Mouse (Mus musculus) liver, embryonic 15.5 days (tissue): ENCODE measurements around the gene Olfr1065. TPM values are rescaled to one million over a fixed set of nuclear protein-coding genes. Genes with fewer than 3 reads are reported as not detected.
"Not testable (repeated sequence)": the region's sequence is repeated elsewhere in the genome, so short reads cannot be mapped to it uniquely, and the experiment has no call there.

Experiments used
- ATAC-seq: fragments of 200-750 bp; cut with Nextera tagmentation; 2 replicates; pipeline ENCODE4 v1.8.0; 2017; ENCODE audit warnings: moderate number of reproducible peaks, mild to moderate bottlenecking, moderate library complexity; ENCODE audit not compliant: insufficient read depth
- H3K27ac ChIP-seq: fragments of 300-500 bp; sonication (generic); replicated peaks from 2 replicates; pipeline ENCODE4 v1.5.1; 2015; ENCODE audit warnings: mild to moderate bottlenecking, inconsistent platforms
- H3K27me3 ChIP-seq: fragments of 300-500 bp; sonication (generic); 2 replicates; pipeline ENCODE4 v1.6.1; 2015; ENCODE audit warnings: mild to moderate bottlenecking, inconsistent platforms
- H3K36me3 ChIP-seq: fragments of 300-500 bp; sonication (generic); replicated peaks from 2 replicates; pipeline ENCODE4 v1.6.1; 2015; ENCODE audit warnings: moderate library complexity, mild to moderate bottlenecking, inconsistent platforms
- H3K4me1 ChIP-seq: fragments of 300-500 bp; sonication (generic); replicated peaks from 2 replicates; pipeline ENCODE4 v1.6.1; 2015; ENCODE audit warnings: inconsistent platforms
- H3K4me2 ChIP-seq: fragments of 300-500 bp; sonication (generic); 2 replicates; pipeline ENCODE4 v1.6.1; 2015; ENCODE audit warnings: moderate library complexity, mild to moderate bottlenecking, inconsistent platforms
- H3K4me3 ChIP-seq: fragments of 300-500 bp; sonication (generic); replicated peaks from 2 replicates; pipeline ENCODE4 v1.5.1; 2015; ENCODE audit warnings: mild to moderate bottlenecking, inconsistent platforms
- H3K9ac ChIP-seq: fragments of 300-500 bp; sonication (generic); 2 replicates; pipeline ENCODE4 v1.6.1; 2015; ENCODE audit warnings: moderate library complexity, mild to moderate bottlenecking, inconsistent platforms
- H3K9me3 ChIP-seq: fragments of 300-500 bp; sonication (generic); replicated peaks from 2 replicates; pipeline ENCODE4 v1.6.1; 2016; ENCODE audit warnings: inconsistent platforms
- WGBS: fragments of 180-500 bp; shearing (Covaris S2); methylation state at CpG from one replicate; pipeline ENCODE4 v1.1.7; 2015; ENCODE audit warnings: mixed read lengths; ENCODE audit not compliant: insufficient replicate concordance; 5-methylcytosine and 5-hydroxymethylcytosine counted together
- polyA plus RNA-seq: library from polyadenylated mRNA; unstranded; fragments of >200 nt; fragmentation: Nextera tagmentation; extraction: Ambion mirVana; gene quantifications from 2 replicates; pipeline ENCODE4 v1.2.1, GENCODE M21; 2015

Gene Olfr1065
- not detected in 2 replicates for polyA plus RNA-seq

DNA sequence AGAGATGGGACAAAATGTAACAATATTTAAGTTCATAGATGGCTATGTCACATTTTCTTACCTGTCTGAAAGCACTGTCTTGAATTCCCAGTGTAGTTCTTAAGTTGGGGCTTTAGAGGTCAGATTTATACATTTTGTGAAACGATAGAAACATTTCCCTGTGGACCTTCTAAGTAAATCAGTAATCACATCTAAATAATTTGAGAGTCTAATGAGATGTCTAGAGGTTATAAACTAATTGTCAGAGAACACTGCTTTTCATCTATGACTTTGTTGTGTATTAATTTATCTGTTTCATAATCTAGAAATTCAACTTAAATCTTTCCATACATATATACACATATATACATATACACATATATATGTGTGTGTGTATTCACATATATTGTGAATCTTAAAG lies at the start of gene Olfr1065:
Gene Olfr1065, minus strand, starts transcription at position 101 of the 400 bp plus-strand sequence.
- not testable (repeated sequence) for H3K9ac ChIP-seq, H3K4me3 ChIP-seq, H3K4me2 ChIP-seq, ATAC-seq, H3K4me1 ChIP-seq, H3K36me3 ChIP-seq, H3K27ac ChIP-seq, H3K9me3 ChIP-seq, H3K27me3 ChIP-seq
- WGBS = 50% methylated on average over 1 of the region's 1 CpGs

DNA sequence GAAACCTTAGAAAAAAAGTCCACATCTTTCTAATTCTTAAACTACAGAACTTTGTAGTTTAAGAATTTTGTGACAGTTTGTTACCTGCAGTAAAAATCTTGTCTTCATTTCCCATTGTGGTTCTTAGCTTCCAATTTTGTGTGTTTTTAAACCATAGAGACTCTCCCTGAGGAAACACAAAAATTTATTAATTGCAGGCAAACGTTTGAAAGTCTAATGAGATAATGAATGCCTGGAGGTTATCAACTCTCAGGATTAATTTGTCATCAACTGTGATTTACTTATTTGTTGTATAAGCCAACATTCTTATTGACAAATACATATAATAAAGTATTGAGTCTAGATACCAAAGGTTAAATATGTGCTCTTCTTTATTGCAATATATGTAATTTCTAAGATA lies 36.9 kb upstream of the Olfr1065 start, which contains the start of gene Olfr228:
Gene Olfr228, minus strand, starts transcription at position 101 of the 400 bp plus-strand sequence.
- no peak within 1 kb of the TSS for H3K27ac ChIP-seq
- no peaks in the 10 kb centered on the region for H3K36me3 ChIP-seq
- no peaks in the 10 kb centered on the region for H3K9me3 ChIP-seq
- 21% methylated on average over 1 of the region's 1 CpGs for WGBS
- no peak within 1 kb of the TSS for H3K4me3 ChIP-seq
- no peak for ATAC-seq
- H3K27me3 ChIP-seq = no peaks in the 10 kb centered on the region
- no peak within 1 kb of the TSS for H3K4me2 ChIP-seq
- no peaks in the 10 kb centered on the region for H3K4me1 ChIP-seq
- H3K9ac ChIP-seq = no peak within 1 kb of the TSS

DNA sequence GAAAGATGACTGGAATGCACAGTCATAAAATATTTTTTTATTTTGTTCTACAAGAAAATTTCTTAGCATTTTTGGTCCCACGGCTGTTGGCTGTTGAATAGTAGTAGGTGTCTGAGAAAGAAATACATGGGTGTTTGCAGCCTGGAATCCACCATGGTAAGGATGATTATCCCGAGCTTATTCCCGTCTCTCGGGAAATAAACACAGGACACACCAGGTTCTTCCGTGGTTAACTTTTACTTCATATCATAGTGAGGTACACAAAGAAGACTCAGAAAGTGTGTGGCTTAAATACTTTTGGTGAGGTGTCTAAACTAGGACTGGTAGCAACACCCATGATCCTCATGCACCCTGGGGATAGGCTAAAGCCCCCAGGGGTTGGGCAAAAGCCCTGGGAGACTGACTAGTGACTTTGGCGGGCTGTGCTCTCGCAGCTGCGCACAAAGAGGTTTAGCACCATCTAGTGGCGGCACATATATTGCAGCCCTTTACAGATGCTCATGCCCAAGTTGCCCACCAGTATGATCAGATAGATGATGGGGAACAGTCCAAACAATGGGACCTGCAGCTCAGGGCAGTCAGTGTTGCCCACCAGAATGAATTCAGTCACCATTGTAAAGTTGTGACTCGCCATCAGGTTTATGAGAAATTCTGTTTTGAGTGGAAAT lies 14.2 kb upstream of the Olfr1065 start:
- no peak for ATAC-seq
- H3K36me3 ChIP-seq = no peaks in the 10 kb centered on the region
- H3K27me3 ChIP-seq = no peaks in the 10 kb centered on the region
- WGBS = 24% methylated on average over 10 of the region's 10 CpGs
- no peak overlapping the region for H3K4me2 ChIP-seq
- H3K4me1 ChIP-seq = no peaks in the 10 kb centered on the region
- no peaks in the 10 kb centered on the region for H3K9me3 ChIP-seq
- no peak overlapping the region for H3K27ac ChIP-seq
- H3K9ac ChIP-seq = no peak overlapping the region
- no peak overlapping the region for H3K4me3 ChIP-seq

DNA sequence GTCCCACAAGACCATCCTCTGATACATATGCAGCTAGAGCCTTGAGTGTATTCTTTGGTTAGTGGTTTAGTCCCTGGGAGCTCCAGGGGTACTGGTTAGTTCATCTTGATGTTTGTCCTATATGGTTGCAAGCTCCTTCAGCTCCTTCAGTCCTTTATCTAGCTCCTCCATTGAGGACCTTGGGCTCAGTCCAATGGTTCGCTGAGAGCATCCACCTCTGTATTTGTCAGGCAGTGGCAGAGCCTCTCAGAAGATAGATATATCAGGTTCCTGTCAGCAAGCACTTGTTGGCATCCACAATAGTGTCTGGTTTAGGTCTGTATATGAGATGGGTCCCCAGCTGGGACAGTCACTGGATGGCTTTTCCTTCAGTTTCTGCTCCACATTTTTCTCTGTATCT lies 10.0 kb upstream of the Olfr1065 start:
- Histone ChIP-seq H3K4me1 (no peaks in the 10 kb centered on the region), H3K4me2 (no peak overlapping the region), H3K4me3 (no peak overlapping the region), H3K36me3 (no peaks in the 10 kb centered on the region), H3K9me3 (no peaks in the 10 kb centered on the region), H3K27me3 (no peaks in the 10 kb centered on the region), H3K27ac (no peak overlapping the region), H3K9ac (no peak overlapping the region)
- no peak for ATAC-seq
- WGBS = 62% methylated on average over 1 of the region's 1 CpGs

DNA sequence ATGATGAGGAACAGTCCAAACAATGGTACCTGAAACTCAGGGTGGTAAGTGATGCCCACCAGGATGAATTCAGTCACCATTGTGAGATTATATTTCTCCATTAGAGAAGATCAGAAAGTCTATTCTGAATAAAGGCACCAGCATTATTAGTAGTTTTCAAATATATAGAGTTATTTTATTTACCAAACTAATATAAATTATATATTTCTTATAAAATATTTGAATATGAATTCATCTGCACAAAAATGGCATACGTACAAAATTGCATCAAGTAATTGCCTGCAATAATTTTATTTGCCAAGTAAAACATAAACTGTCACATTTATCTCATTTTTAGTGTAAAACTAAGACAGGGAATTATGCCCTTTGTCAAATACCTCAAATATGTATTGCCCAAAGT lies 5.8 kb upstream of the Olfr1065 start, which contains the start of gene Olfr1066:
Gene Olfr1066, minus strand, starts transcription at position 101 of the 400 bp plus-strand sequence.
- Histone ChIP-seq H3K9ac (no peak within 1 kb of the TSS), H3K27ac (no peak within 1 kb of the TSS), H3K36me3 (no peaks in the 10 kb centered on the region), H3K4me3 (no peak within 1 kb of the TSS), H3K9me3 (no peaks in the 10 kb centered on the region), H3K27me3 (no peaks in the 10 kb centered on the region), H3K4me1 (no peaks in the 10 kb centered on the region), H3K4me2 (no peak within 1 kb of the TSS)
- 55% methylated on average over 1 of the region's 1 CpGs for WGBS
- ATAC-seq = no peak

DNA sequence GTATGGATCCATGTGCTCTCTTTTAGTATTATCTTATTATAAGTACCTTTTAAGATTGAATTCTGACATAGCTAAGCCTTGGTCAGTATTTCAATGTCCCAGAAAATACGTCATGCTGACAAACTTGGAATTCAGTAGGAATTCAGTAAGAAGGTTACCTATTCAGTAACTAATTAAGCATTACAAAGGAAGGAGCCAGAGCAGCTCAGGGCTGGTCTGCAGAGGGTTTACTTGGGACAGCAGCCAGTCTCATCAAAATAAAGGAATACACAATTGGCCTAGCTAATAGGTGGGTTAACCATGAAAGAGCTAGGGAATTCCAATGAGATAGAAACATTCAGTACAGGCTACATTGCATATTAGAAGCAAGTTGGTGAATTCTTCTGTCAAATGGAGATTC lies 8.3 kb downstream of the Olfr1065 start:
- H3K27ac ChIP-seq, H3K4me3 ChIP-seq, ATAC-seq, H3K9ac ChIP-seq, H3K4me1 ChIP-seq, H3K27me3 ChIP-seq, H3K9me3 ChIP-seq, H3K4me2 ChIP-seq, H3K36me3 ChIP-seq: not testable (repeated sequence)
- WGBS = 42% methylated on average over 1 of the region's 1 CpGs

DNA sequence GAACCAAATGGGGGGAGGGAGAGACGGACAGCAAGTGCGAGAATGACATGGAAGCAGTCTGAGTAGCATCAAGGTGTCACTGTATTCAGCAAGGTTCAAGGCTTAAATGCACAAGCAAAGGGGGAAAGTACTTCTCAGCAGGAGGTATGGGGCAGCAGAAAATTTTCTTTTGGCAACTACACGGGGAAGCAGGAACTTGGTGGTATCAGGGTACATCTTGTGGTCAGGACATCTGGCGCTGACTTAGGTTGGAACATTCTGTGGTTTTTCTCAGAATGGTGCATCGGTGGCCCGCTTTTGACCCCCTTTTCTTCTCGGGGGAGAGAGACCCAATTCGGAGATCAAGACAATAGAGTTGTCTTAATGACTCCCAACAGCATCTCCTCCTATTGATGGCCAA lies 21.9 kb downstream of the Olfr1065 start:
- not testable (repeated sequence) for H3K27me3 ChIP-seq, H3K4me3 ChIP-seq, ATAC-seq, H3K27ac ChIP-seq, H3K9ac ChIP-seq, H3K4me1 ChIP-seq, H3K36me3 ChIP-seq, H3K9me3 ChIP-seq, H3K4me2 ChIP-seq
- WGBS = 41% methylated on average over 8 of the region's 8 CpGs

DNA sequence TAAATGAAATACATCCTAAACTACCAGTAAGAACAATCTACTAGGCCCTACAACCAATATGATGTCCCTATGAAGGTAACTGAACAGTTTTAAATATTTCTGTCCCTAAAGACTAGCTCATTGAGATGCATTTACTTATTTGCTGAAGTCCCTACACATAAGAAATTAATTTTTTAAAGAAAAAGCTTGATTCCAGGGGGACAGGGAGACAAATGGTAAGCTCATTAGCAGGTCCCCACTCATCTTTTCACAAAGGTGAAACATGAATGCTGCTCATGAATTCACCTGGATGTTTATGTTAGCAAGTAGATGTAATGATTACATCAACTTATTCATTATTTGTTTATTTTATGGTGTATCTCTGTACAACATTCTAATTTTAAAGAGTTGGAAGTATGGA lies 23.7 kb downstream of the Olfr1065 start, which contains the start of gene Olfr1062:
Gene Olfr1062, minus strand, starts transcription at position 101 of the 400 bp plus-strand sequence.
- not testable (repeated sequence) for ATAC-seq, H3K27ac ChIP-seq, H3K4me1 ChIP-seq, H3K27me3 ChIP-seq, H3K36me3 ChIP-seq, H3K4me2 ChIP-seq, H3K9ac ChIP-seq, H3K9me3 ChIP-seq, H3K4me3 ChIP-seq

DNA sequence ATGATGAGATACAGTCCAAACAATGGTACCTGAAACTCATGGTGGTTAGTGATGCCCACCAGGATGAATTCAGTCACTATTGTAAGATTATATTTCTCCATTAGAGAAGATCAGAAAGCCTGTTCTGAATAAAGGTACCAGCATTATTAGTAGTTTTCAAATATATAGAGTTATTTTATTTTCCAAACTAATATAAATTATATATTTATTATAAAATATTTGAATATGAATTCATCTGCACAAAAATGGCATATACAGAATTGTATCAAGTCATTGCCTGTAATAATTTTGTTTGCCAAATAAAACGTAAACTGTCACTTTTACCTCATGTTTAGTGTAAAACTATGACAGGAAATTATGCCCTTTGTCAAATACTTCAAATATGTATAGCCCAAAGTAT lies 36.4 kb downstream of the Olfr1065 start, which contains the start of gene Olfr1061:
Gene Olfr1061, minus strand, starts transcription at position 101 of the 400 bp plus-strand sequence.
- Histone ChIP-seq H3K27ac (no peak within 1 kb of the TSS), H3K4me3 (no peak within 1 kb of the TSS), H3K9me3 (no peaks in the 10 kb centered on the region), H3K4me1 (no peaks in the 10 kb centered on the region), H3K9ac (no peak within 1 kb of the TSS), H3K4me2 (no peak within 1 kb of the TSS), H3K27me3 (no peaks in the 10 kb centered on the region), H3K36me3 (no peaks in the 10 kb centered on the region)
- ATAC-seq = no peak
- 50% methylated on average over 1 of the region's 1 CpGs for WGBS

DNA sequence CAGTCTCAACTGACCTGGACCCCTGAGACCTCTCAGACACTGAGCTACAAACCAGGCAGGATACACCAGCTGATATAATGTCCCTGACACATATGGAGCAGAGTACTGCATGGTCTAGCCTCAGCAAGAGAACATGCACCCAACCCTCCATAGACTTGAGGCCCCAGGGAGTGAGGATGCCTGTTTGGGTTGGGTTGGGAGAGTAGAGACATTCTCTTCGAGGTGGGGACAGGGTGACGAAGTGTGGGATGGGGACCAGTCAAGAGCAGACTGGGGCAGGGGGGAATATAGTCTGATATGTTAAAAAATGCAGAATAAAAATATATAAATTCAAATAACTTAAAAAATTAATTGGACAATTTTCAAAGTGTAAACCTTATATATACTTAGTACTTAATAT lies 55.3 kb downstream of the Olfr1065 start:
- WGBS = 52% methylated on average over 2 of the region's 2 CpGs
- Histone ChIP-seq H3K4me1 (no peaks in the 10 kb centered on the region), H3K36me3 (no peaks in the 10 kb centered on the region), H3K9ac (no peak overlapping the region), H3K4me2 (no peak overlapping the region), H3K27ac (no peak overlapping the region), H3K4me3 (no peak overlapping the region), H3K27me3 (no peaks in the 10 kb centered on the region), H3K9me3 (no peaks in the 10 kb centered on the region)
- no peak for ATAC-seq
